Mouse (Mus musculus) myocyte (in vitro differentiated cells): ENCODE data around the gene Plac8. TPM values are rescaled to one million over a fixed set of nuclear protein-coding genes. Genes with fewer than 3 reads are reported as not detected.

ENCODE experiments used
- H3K27me3 ChIP-seq: one replicate; pipeline ENCODE4 v1.6.1; 2011; ENCODE audit not compliant: control insufficient read depth, insufficient read depth, insufficient read length
- H3K36me3 ChIP-seq: one replicate; pipeline ENCODE4 v1.6.1; 2011; ENCODE audit not compliant: control insufficient read depth, insufficient read depth
- H3K4me2 ChIP-seq: one replicate; pipeline ENCODE4 v1.6.1; 2011; ENCODE audit warnings: low read depth, control low read depth
- H3K4me3 ChIP-seq: one replicate; pipeline ENCODE4 v1.5.1; 2011; ENCODE audit warnings: mild to moderate bottlenecking, control low read depth, moderate library complexity
- H3K79me2 ChIP-seq: one replicate; pipeline ENCODE4 v1.6.1; 2011; ENCODE audit not compliant: control insufficient read depth, insufficient read depth
- H3ac ChIP-seq: one replicate; pipeline ENCODE4 v1.6.1; 2011; ENCODE audit not compliant: control insufficient read depth, insufficient read length
- CEBPB ChIP-seq: IDR thresholded peaks from 2 replicates; pipeline ENCODE4 v1.6.1; 2011; ENCODE audit warnings: mild to moderate bottlenecking, moderate library complexity; ENCODE audit not compliant: poor library complexity, insufficient read depth, severe bottlenecking
- E2F4 ChIP-seq: IDR thresholded peaks from one replicate; pipeline ENCODE4 v1.6.1; 2011; ENCODE audit warnings: mild to moderate bottlenecking, control low read depth, moderate library complexity; ENCODE audit not compliant: insufficient read depth
- MAX ChIP-seq: IDR thresholded peaks from one replicate; pipeline ENCODE4 v1.6.1; 2011; ENCODE audit warnings: low read depth, mild to moderate bottlenecking, control low read depth
- MYOD1 ChIP-seq, 3 experiments: IDR thresholded peaks; one replicate each; pipeline ENCODE4 v1.6.1; 2011; ENCODE audit warnings: control low read depth in 2 of 3, low read depth in 2 of 3, mild to moderate bottlenecking in 2 of 3, moderate library complexity in 1 of 3; ENCODE audit not compliant: insufficient read length in 2 of 3, control insufficient read depth in 1 of 3
- MYOG ChIP-seq, 3 experiments: IDR thresholded peaks; one replicate each; pipeline ENCODE4 v1.6.1; 2011; ENCODE audit warnings: control low read depth in 2 of 3, low read depth in 2 of 3, mild to moderate bottlenecking in 2 of 3; ENCODE audit not compliant: insufficient read length in 2 of 3, control insufficient read depth in 1 of 3, insufficient read depth in 1 of 3
- POLR2A ChIP-seq: IDR thresholded peaks from one replicate; pipeline ENCODE4 v1.6.1; 2011; ENCODE audit warnings: low read depth, mild to moderate bottlenecking, control low read depth, moderate library complexity; ENCODE audit not compliant: insufficient read length
- POLR2AphosphoS2 ChIP-seq: IDR thresholded peaks from one replicate; pipeline ENCODE4 v1.6.1; 2011; ENCODE audit warnings: low read depth, control low read depth; ENCODE audit not compliant: insufficient read length
- REST ChIP-seq: IDR thresholded peaks from one replicate; pipeline ENCODE4 v1.6.1; 2011; ENCODE audit warnings: mild to moderate bottlenecking, control low read depth, moderate library complexity; ENCODE audit not compliant: insufficient read depth, insufficient read length
- SRF ChIP-seq: IDR thresholded peaks from one replicate; pipeline ENCODE4 v1.6.1; 2011; ENCODE audit warnings: low read depth; ENCODE audit not compliant: control insufficient read depth, insufficient read length
- TCF12 ChIP-seq: IDR thresholded peaks from one replicate; pipeline ENCODE4 v1.6.1; 2011; ENCODE audit warnings: mild to moderate bottlenecking, control low read depth; ENCODE audit not compliant: poor library complexity, insufficient read depth, severe bottlenecking
- TCF3 ChIP-seq: IDR thresholded peaks from one replicate; pipeline ENCODE4 v1.6.1; 2011; ENCODE audit warnings: low read depth, control low read depth; ENCODE audit not compliant: insufficient read length
- USF1 ChIP-seq: IDR thresholded peaks from one replicate; pipeline ENCODE4 v1.6.1; 2011; ENCODE audit warnings: low read depth, mild to moderate bottlenecking, control low read depth, moderate library complexity
- polyA plus RNA-seq: library from polyadenylated mRNA; unstranded; fragments of >200 nt; fragmentation: generic; extraction: Trizol; gene quantifications from one replicate; pipeline ENCODE4 v1.2.1, GENCODE M21; 2012; ENCODE audit warnings: missing spikeins

Gene Plac8
- polyA plus RNA-seq, 1 experiment = 4.8 TPM

GRCm38 (mm10) chr5:100598961-100599463 is 27.0 kb upstream of the Plac8 start:
- TF ChIP-seq USF1 = no peak
- TF ChIP-seq MAX = no peak
- TF ChIP-seq POLR2AphosphoS2 = no peak
- TF ChIP-seq E2F4 = no peak
- no peak for TF ChIP-seq SRF
- TF ChIP-seq TCF12 = no peak
- TF ChIP-seq MYOD1 (IDR thresholded peaks at IDR 0.05; ENCODE audit: control insufficient read depth in 1 of 3, insufficient read length in 2 of 3, low read depth in 2 of 3) = no peak
- no peak for TF ChIP-seq POLR2A
- TF ChIP-seq REST = no peak
- TF ChIP-seq TCF3 = no peak
- no peak for TF ChIP-seq MYOG (IDR thresholded peaks at IDR 0.05; ENCODE audit: control insufficient read depth in 1 of 3, insufficient read depth in 1 of 3, insufficient read length in 2 of 3, low read depth in 2 of 3)
- H3K36me3 ChIP-seq = no peaks in the 10 kb centered on the region

DNA sequence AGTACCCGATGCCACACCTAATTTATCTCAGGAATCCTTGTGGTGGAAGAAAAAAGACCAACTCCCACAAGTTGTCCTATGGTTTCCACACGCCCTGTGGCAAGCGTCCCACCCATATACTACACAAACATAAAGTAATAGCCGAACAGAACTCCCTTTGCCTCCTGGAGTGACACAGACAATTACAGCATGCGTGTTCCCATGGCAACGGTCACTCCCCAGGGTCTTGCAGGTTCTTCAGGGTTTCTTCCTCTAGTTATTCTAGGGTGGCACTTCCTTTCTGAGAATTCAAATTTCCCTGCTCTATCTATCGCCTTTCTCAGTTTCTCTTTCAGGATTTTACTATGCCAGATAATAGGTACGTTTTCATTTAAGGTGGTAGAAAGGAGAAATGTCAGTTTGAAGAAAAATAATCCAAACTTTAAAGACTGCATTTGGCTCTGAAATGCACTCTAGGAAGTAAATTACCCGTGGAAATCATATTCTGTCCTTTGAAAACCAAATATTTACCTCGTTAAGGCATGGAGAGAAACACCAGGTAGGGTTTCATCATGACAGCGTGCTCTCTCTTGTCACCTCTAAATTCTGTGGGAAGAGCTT is 25.9 kb upstream of the Plac8 start:
- Histone ChIP-seq H3K4me3 (no peak overlapping the region), H3K79me2 (no peaks in the 10 kb centered on the region), H3K27me3 (no peaks in the 10 kb centered on the region), H3ac (no peak overlapping the region), H3K36me3 (no peaks in the 10 kb centered on the region), H3K4me2 (no peak overlapping the region)
- TF ChIP-seq TCF12 (no peak), USF1 (no peak), REST (no peak), E2F4 (no peak), POLR2A (no peak), POLR2AphosphoS2 (no peak), MAX (no peak), MYOD1 (IDR thresholded peaks at IDR 0.05; ENCODE audit: control insufficient read depth in 1 of 3, insufficient read length in 2 of 3, low read depth in 2 of 3) (no peak), CEBPB (no peak), TCF3 (no peak), SRF (no peak), MYOG (IDR thresholded peaks at IDR 0.05; ENCODE audit: control insufficient read depth in 1 of 3, insufficient read depth in 1 of 3, insufficient read length in 2 of 3, low read depth in 2 of 3) (no peak)

More at GRCm38 (mm10) chr5:100598961-100599463, 27.0 kb upstream of the Plac8 start:
- no peaks in the 10 kb centered on the region for H3K79me2 ChIP-seq
- H3K27me3 ChIP-seq = no peaks in the 10 kb centered on the region
- no peak overlapping the region for H3ac ChIP-seq
- H3K4me3 ChIP-seq = no peak overlapping the region
- H3K4me2 ChIP-seq = no peak overlapping the region

GRCm38 (mm10) chr5:100595999-100596398 is 24.0 kb upstream of the Plac8 start:
- H3ac ChIP-seq = no peak overlapping the region
- H3K4me3 ChIP-seq = no peak overlapping the region
- no peak overlapping the region for H3K4me2 ChIP-seq
- no peaks in the 10 kb centered on the region for H3K79me2 ChIP-seq
- H3K36me3 ChIP-seq = no peaks in the 10 kb centered on the region
- no peak for TF ChIP-seq MYOD1 (IDR thresholded peaks at IDR 0.05; ENCODE audit: control insufficient read depth in 1 of 3, insufficient read length in 2 of 3, low read depth in 2 of 3)
- H3K27me3 ChIP-seq = no peaks in the 10 kb centered on the region

DNA sequence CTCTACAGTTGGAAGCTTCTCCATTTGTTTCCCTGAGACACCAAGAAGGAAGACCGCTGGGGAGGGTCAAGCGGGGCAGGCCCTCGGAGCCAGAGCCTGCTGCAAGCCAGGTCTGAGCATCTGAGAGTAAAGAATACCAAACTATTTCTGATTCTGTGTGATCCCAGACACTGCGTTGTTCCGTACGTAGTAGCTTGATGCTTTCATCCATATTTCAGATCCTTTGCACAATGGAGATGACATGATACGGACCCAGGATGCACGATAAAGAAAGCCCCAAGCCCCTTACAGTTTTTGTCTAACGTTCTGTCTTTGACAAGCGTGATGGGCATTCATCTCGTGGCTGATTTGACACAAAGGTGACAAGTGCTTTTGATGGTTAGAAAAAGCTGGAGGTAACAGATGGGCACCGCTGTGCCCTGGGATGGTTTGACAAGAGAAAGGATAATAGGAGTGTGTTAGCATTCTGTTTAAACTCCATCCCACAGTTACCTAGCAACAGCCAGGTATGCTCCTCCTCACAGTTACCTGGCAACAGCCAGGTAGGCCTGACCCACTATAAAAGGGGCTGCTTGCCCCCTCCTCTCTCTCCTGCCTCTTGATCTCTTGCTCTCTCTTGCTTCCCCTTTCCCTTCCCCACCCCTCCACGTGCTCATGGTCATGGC is 22.9 kb upstream of the Plac8 start:
- TF ChIP-seq POLR2AphosphoS2 (no peak), MYOG (IDR thresholded peaks at IDR 0.05; ENCODE audit: control insufficient read depth in 1 of 3, insufficient read depth in 1 of 3, insufficient read length in 2 of 3, low read depth in 2 of 3) (no peak), REST (no peak), MAX (no peak), POLR2A (no peak), MYOD1 (IDR thresholded peaks at IDR 0.05; ENCODE audit: control insufficient read depth in 1 of 3, insufficient read length in 2 of 3, low read depth in 2 of 3) (no peak), E2F4 (no peak), TCF3 (no peak), CEBPB (no peak), SRF (no peak), USF1 (no peak), TCF12 (no peak)
- no peaks in the 10 kb centered on the region for H3K36me3 ChIP-seq

GRCm38 (mm10) chr5:100590505-100590904 is 18.5 kb upstream of the Plac8 start:
- Histone ChIP-seq H3ac (no peak overlapping the region), H3K27me3 (no peaks in the 10 kb centered on the region), H3K36me3 (no peaks in the 10 kb centered on the region), H3K4me2 (no peak overlapping the region), H3K4me3 (no peak overlapping the region), H3K79me2 (no peaks in the 10 kb centered on the region)
- no peak for TF ChIP-seq MAX
- TF ChIP-seq TCF12 = no peak
- TF ChIP-seq SRF = no peak
- TF ChIP-seq CEBPB = no peak
- no peak for TF ChIP-seq USF1
- no peak for TF ChIP-seq MYOD1 (IDR thresholded peaks at IDR 0.05; ENCODE audit: control insufficient read depth in 1 of 3, insufficient read length in 2 of 3, low read depth in 2 of 3)
- TF ChIP-seq MYOG (IDR thresholded peaks at IDR 0.05; ENCODE audit: control insufficient read depth in 1 of 3, insufficient read depth in 1 of 3, insufficient read length in 2 of 3, low read depth in 2 of 3) = no peak
- TF ChIP-seq REST = no peak
- TF ChIP-seq E2F4 = no peak

More for the DNA sequence above, 22.9 kb upstream of the Plac8 start:
- Histone ChIP-seq H3ac (no peak overlapping the region), H3K4me2 (no peak overlapping the region), H3K27me3 (no peaks in the 10 kb centered on the region), H3K4me3 (no peak overlapping the region), H3K79me2 (no peaks in the 10 kb centered on the region)
